Mouse (Mus musculus) ES-Bruce4 (cell line): ENCODE data around the gene Fzd5. TPM values are rescaled to one million over a fixed set of nuclear protein-coding genes. Genes with fewer than 3 reads are reported as not detected.

Experiments used
- H3K27ac ChIP-seq: 2 replicates; pipeline ENCODE4 v1.5.1; 2012; ENCODE audit warnings: low read length, inconsistent platforms; ENCODE audit not compliant: insufficient read depth
- H3K27me3 ChIP-seq: 2 replicates; pipeline ENCODE4 v1.6.1; 2012; ENCODE audit warnings: mild to moderate bottlenecking, low read length, inconsistent platforms; ENCODE audit not compliant: control insufficient read depth, poor library complexity, insufficient read depth, severe bottlenecking
- H3K36me3 ChIP-seq: 2 replicates; pipeline ENCODE4 v1.6.1; 2012; ENCODE audit warnings: inconsistent platforms, mild to moderate bottlenecking, low read length, moderate library complexity; ENCODE audit not compliant: control insufficient read depth, poor library complexity, insufficient read depth, severe bottlenecking
- H3K4me1 ChIP-seq: one replicate; pipeline ENCODE4 v1.8.1; 2011; ENCODE audit warnings: low read length; ENCODE audit not compliant: control insufficient read depth, insufficient read depth
- H3K4me3 ChIP-seq: 2 replicates; pipeline ENCODE4 v1.5.1; 2011; ENCODE audit warnings: low read depth, mild to moderate bottlenecking, low read length
- H3K9ac ChIP-seq: 2 replicates; pipeline ENCODE4 v1.6.1; 2012; ENCODE audit warnings: low read depth, mild to moderate bottlenecking, inconsistent platforms; ENCODE audit not compliant: poor library complexity, severe bottlenecking
- H3K9me3 ChIP-seq: replicated peaks from 2 replicates; pipeline ENCODE4 v1.6.1; 2012; ENCODE audit warnings: mild to moderate bottlenecking, low read length, inconsistent platforms; ENCODE audit not compliant: control insufficient read depth, poor library complexity, insufficient read depth, severe bottlenecking
- CTCF ChIP-seq: IDR thresholded peaks from one replicate; pipeline ENCODE4 v1.8.1; 2011; ENCODE audit warnings: low read depth, low read length
- EP300 ChIP-seq: IDR thresholded peaks from 2 replicates; pipeline ENCODE4 v1.6.1; 2011; ENCODE audit warnings: low read depth, low read length; ENCODE audit not compliant: insufficient read depth
- POLR2A ChIP-seq: IDR thresholded peaks from one replicate; pipeline ENCODE4 v1.8.1; 2011; ENCODE audit warnings: low read length; ENCODE audit not compliant: insufficient read depth
- polyA plus RNA-seq: library from polyadenylated mRNA; stranded (reverse); fragments of >200 nt; gene quantifications from 2 replicates; pipeline ENCODE4 v1.2.4, GENCODE M21; 2011; ENCODE audit warnings: low read depth; ENCODE audit not compliant: missing spikeins, insufficient read depth, insufficient read length

Fzd5 gene
- polyA plus RNA-seq, 1 experiment: 18.0 TPM

- H3K36me3 ChIP-seq: no peaks in the 10 kb centered on the region
- H3K27ac ChIP-seq: no peak overlapping the region
- H3K9me3 ChIP-seq: no peaks in the 10 kb centered on the region
- no peaks in the 10 kb centered on the region for H3K27me3 ChIP-seq
- H3K4me3 ChIP-seq: no peak overlapping the region
- TF ChIP-seq POLR2A (no peak), EP300 (no peak), CTCF (no peak)
- no peak overlapping the region for H3K9ac ChIP-seq
- no peaks in the 10 kb centered on the region for H3K4me1 ChIP-seq
Measured at GRCm38 (mm10) chr1:64753109-64753508, 15.6 kb upstream of the Fzd5 start.

- no peak overlapping the region for H3K4me3 ChIP-seq
- no peak overlapping the region for H3K27ac ChIP-seq
- H3K36me3 ChIP-seq: no peaks in the 10 kb centered on the region
- no peak overlapping the region for H3K9ac ChIP-seq
- no peaks in the 10 kb centered on the region for H3K9me3 ChIP-seq
- H3K4me1 ChIP-seq: no peaks in the 10 kb centered on the region
- no peaks in the 10 kb centered on the region for H3K27me3 ChIP-seq
- TF ChIP-seq CTCF: no peak
- TF ChIP-seq POLR2A: no peak
- no peak for TF ChIP-seq EP300
Measured at GRCm38 (mm10) chr1:64744616-64745015, 7.1 kb upstream of the Fzd5 start.

- Histone ChIP-seq H3K4me1 (no peaks in the 10 kb centered on the region), H3K9me3 (no peaks in the 10 kb centered on the region), H3K27ac (no peak overlapping the region), H3K27me3 (no peaks in the 10 kb centered on the region), H3K9ac (no peak overlapping the region), H3K36me3 (no peaks in the 10 kb centered on the region), H3K4me3 (no peak overlapping the region)
- TF ChIP-seq EP300 (no peak), CTCF (no peak), POLR2A (no peak)
Measured at GRCm38 (mm10) chr1:64742741-64743408, 5.3 kb upstream of the Fzd5 start.

- H3K4me1 ChIP-seq: no peaks in the 10 kb centered on the region
- no peak overlapping the region for H3K27ac ChIP-seq
- H3K36me3 ChIP-seq: peaks cover 13% of the 10 kb centered on the region
- no peaks in the 10 kb centered on the region for H3K27me3 ChIP-seq
- TF ChIP-seq EP300 (no peak), POLR2A (no peak), CTCF (no peak)
- no peaks in the 10 kb centered on the region for H3K9me3 ChIP-seq
- peak overlapping the region; percentile 73 for H3K9ac ChIP-seq
- peak overlapping the region; percentile 52 for H3K4me3 ChIP-seq
Measured at GRCm38 (mm10) chr1:64738661-64739082, 1.1 kb upstream of the Fzd5 start.

- H3K9me3 ChIP-seq: no peaks in the 10 kb centered on the region
- TF ChIP-seq CTCF: no peak
- TF ChIP-seq POLR2A: no peak
- TF ChIP-seq EP300: no peak
- H3K27me3 ChIP-seq: no peaks in the 10 kb centered on the region
- peaks cover 13% of the 10 kb centered on the region for H3K36me3 ChIP-seq
- H3K9ac ChIP-seq: peak overlapping the region; percentile 73
- no peaks in the 10 kb centered on the region for H3K4me1 ChIP-seq
- H3K4me3 ChIP-seq: peak overlapping the region; percentile 69
- peak overlapping the region; percentile 59 for H3K27ac ChIP-seq
Measured at GRCm38 (mm10) chr1:64738180-64738555, 617 bp upstream of the Fzd5 start.

- Histone ChIP-seq H3K36me3 (peaks cover 13% of the 10 kb centered on the region), H3K4me3 (peak overlapping the region; percentile 65), H3K9ac (peak overlapping the region; percentile 96), H3K27me3 (no peaks in the 10 kb centered on the region), H3K9me3 (no peaks in the 10 kb centered on the region), H3K4me1 (no peaks in the 10 kb centered on the region), H3K27ac (peak overlapping the region; percentile 68)
- TF ChIP-seq POLR2A: no peak
- no peak for TF ChIP-seq EP300
- no peak for TF ChIP-seq CTCF
Measured at GRCm38 (mm10) chr1:64736681-64737501, 660 bp downstream of the Fzd5 start.
